Mouse (Mus musculus) adrenal gland (tissue): ENCODE results near the gene Gm29133.

Source experiments
- intact Hi-C: fragments of 180-260 bp; cut with DNase I; formaldehyde crosslinking; loops from one replicate; pipeline ENCODE4 v1.15.1; 2025
- long read RNA-seq, 2 experiments: library from polyadenylated mRNA; unstranded; transcript quantifications; one replicate each; pipeline ENCODE4 v2.0.0; 2020; ENCODE audit warnings: borderline replicate concordance in 1 of 2; ENCODE audit not compliant: insufficient replicate concordance in 1 of 2

Gm29133 gene
- long read RNA-seq, experiment 1: 0 reads
- long read RNA-seq, experiment 2: 0 reads

GRCm38 (mm10) chr3:75747897-75748296 lies at the start of gene Gm29133:
Gene Gm29133 (plus strand): TSS chr3:75748197.
- intact Hi-C loops: no loop called here

GRCm38 (mm10) chr3:75699088-75699487 lies 48.9 kb upstream of the Gm29133 start:
- intact Hi-C loops: no loop called here

GRCm38 (mm10) chr3:75701336-75701735 lies 46.7 kb upstream of the Gm29133 start:
- intact Hi-C loops: no loop called here

GRCm38 (mm10) chr3:75706536-75706935 lies 41.5 kb upstream of the Gm29133 start:
- intact Hi-C loops: no loop called here

GRCm38 (mm10) chr3:75713678-75714295 lies 34.2 kb upstream of the Gm29133 start:
- intact Hi-C loops: no loop called here

- intact Hi-C loops: loop anchor here (5.0 to 10.0 kb wide), 2 partner anchors 156 to 503 kb away; no protein-coding TSS in a partner anchor
Observed at GRCm38 (mm10) chr3:75720663-75721062, 27.3 kb upstream of the Gm29133 start.

GRCm38 (mm10) chr3:75730982-75731600 lies 16.9 kb upstream of the Gm29133 start:
- intact Hi-C loops: no loop called here

GRCm38 (mm10) chr3:75743664-75744437 lies 4.1 kb upstream of the Gm29133 start:
- intact Hi-C loops: no loop called here

GRCm38 (mm10) chr3:75745343-75745742 lies 2.7 kb upstream of the Gm29133 start:
- intact Hi-C loops: no loop called here

- intact Hi-C loops: no loop called here
Observed at GRCm38 (mm10) chr3:75763351-75763750, 15.4 kb downstream of the Gm29133 start.

GRCm38 (mm10) chr3:75774253-75774652 lies 26.3 kb downstream of the Gm29133 start:
- intact Hi-C loops: no loop called here

GRCm38 (mm10) chr3:75808001-75808400 lies 60.0 kb downstream of the Gm29133 start:
- intact Hi-C loops: no loop called here

GRCm38 (mm10) chr3:75823934-75824333 lies 75.9 kb downstream of the Gm29133 start:
- intact Hi-C loops: no loop called here

GRCm38 (mm10) chr3:75824458-75824857 lies 76.5 kb downstream of the Gm29133 start:
- intact Hi-C loops: no loop called here

- intact Hi-C loops: no loop called here
Observed at GRCm38 (mm10) chr3:75834827-75835226, 86.8 kb downstream of the Gm29133 start.

GRCm38 (mm10) chr3:75835286-75835967 lies 87.4 kb downstream of the Gm29133 start:
- intact Hi-C loops: no loop called here
